Mouse (Mus musculus) MN1 (cell line): ENCODE measurements at regions not wholly inside any gene's neighbourhood (a gene's known extent, or its start where the extent isn't known, plus 50 kb on each side); places are given as distances from the start of the nearest gene placed in this dataset.
A peak's percentile ranks its signal among the peaks of the same experiment; 100 is the strongest.

Experiments used
- DNase-seq: peaks from one replicate; pipeline ENCODE4 v3.0.0-alpha.2; 2016; ENCODE audit warnings: low spot score

DNA sequence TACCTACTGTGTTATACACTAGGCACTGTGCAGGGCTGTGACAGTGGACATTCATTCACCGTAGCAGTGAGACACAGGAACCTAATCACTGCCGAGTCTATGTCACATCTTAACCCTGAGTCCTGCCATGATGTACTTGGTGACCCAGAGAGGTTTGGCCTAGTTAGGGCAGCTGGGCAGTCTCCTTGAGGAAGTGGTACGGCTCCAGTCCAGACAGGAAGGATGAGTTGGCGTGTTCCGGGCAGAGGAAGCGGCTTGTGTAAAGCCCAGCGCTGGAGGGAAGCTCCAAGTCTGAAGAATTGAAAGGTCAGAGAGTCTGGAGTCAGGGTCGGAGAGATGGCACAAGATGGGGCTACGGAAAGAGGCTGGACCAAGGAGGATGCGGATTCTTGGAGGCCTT is 99.4 kb upstream of the Smim15 start:
- DNase-seq: no peak

DNA sequence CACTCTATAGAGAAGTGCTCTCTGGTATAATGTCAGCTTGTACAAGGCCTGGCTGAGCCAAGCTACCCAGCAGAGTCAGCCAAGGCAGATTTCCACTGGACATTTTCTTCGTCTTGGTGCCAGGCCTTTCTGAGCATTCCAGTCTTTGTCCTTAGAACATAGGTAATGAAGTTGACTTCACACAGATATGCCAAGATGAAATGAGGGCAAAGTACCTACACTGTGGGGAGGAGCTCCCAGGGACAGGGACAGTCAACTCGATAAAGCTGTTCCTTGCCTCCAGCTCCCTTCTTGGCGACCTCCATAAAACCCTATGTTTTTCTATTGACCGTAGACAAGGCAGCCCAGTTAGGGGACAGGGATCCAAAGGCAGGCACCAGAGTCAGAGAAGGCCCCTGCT is 101.3 kb upstream of the Smim15 start:
- DNase-seq: no peak

DNA sequence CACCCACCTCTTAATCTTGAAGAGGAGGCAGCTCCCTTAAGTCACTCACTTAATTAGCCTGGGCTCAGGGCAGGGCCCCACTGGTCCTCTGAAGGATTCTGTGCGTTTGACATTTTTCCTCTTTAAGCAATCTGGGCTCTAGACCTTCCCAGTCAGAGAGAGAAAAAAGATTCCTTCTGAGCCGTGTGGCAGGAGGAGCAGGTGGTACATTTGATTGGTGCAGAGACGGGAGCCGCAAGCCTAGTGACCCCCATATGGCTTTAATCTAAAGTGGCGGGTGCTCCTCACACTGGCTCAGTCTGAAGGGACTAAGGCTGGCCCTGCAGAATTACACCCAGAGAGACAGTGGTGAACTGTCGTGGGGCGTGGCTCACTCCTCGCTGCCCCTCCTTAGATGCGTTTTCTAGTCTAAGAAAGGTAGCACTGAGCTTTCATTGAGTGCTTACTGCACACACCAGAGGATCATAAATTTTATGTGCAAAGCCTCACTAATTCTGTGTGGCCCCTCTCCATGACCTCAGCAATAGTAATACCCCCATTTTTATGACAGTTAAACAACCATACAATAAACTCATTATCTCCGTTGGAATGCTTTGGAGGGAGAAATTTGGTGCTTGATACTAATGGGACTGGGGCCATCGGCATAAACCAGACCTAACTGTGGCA is 101.8 kb upstream of the Smim15 start:
- no peak for DNase-seq

DNA sequence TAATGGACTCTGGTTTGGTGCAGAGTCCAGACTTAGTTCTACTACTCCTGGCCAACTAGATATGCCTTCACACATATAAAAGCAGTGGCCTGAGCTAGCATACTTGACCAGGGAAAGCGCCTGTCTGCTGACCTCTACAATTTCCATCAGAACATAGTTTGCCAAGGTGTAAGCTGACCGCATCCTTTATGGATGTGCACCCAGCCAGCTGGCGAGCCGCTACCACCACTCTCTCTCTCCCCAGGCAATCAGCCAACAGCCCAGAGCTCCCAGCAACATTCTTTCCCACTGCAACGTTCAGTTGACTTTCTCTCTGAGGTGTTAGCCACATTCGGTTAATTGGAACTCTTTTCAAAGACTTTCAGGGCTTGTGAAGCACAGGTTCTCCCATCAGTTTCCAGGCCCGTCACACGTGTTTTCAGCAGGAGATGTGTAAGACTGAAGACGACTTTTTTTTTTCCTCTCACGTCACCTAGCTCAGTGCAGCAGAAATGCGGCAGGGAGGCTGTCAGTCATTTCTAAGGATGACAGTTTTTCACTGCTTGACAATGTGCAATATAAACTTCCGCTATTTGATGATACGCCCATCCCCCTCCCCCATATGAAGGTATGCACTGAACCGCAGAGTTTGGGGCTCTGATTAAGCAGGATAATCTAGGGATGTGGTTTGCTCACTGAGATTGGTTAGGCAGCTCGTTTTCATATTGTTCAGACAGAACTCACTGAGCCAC is 104.2 kb upstream of the Smim15 start:
- DNase-seq: no peak

DNA sequence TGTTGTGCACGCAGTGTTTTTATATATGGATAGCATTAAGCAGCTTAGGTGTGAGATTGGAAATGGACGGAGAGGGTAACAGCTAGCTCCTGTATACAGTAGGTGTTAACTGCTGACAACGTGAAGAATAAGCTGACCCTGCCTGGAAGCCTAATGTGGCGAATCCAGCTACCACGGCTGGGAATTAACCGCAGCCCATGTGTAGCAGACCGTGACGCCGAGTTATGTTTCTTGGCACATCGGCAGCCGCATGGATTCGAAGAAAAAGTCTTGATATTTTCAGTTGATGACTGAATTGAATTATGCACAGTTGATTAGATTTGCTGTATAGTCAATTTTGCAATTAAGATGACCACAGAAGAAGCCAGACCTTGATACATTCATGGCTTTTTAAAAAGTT is 108.6 kb upstream of the Smim15 start:
- DNase-seq: peak; percentile 15

GRCm38 (mm10) chr13:107934691-107935090 is 109.6 kb upstream of the Smim15 start:
- no peak for DNase-seq

- DNase-seq: no peak
Measured at GRCm38 (mm10) chr13:107933598-107934571, 110.4 kb upstream of the Smim15 start.

- DNase-seq: no peak
Measured at GRCm38 (mm10) chr13:107932423-107933032, 111.7 kb upstream of the Smim15 start.

DNA sequence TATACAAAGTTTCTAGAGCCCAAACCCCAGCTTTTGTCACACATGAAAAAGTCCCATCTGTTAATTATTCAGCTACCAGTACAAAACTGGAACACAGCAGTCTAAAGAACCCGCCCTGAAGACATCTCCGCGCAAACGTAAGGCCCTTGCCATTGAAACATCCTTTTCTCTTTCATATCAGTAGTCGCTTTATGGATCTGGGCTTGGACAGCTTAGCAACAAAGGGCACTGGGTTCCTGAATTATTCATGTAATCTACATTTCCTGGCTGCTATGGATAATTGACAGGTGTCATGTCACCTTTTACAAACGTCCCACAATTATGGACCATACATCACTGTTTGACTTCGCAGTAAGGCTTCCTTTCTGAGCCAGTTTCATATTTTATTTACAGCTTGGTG is 113.0 kb upstream of the Smim15 start:
- DNase-seq: no peak

- DNase-seq: no peak
Measured at GRCm38 (mm10) chr13:107927499-107928215, 116.6 kb upstream of the Smim15 start.

- no peak for DNase-seq
Measured at GRCm38 (mm10) chr13:107925470-107925869, 118.8 kb upstream of the Smim15 start.

DNA sequence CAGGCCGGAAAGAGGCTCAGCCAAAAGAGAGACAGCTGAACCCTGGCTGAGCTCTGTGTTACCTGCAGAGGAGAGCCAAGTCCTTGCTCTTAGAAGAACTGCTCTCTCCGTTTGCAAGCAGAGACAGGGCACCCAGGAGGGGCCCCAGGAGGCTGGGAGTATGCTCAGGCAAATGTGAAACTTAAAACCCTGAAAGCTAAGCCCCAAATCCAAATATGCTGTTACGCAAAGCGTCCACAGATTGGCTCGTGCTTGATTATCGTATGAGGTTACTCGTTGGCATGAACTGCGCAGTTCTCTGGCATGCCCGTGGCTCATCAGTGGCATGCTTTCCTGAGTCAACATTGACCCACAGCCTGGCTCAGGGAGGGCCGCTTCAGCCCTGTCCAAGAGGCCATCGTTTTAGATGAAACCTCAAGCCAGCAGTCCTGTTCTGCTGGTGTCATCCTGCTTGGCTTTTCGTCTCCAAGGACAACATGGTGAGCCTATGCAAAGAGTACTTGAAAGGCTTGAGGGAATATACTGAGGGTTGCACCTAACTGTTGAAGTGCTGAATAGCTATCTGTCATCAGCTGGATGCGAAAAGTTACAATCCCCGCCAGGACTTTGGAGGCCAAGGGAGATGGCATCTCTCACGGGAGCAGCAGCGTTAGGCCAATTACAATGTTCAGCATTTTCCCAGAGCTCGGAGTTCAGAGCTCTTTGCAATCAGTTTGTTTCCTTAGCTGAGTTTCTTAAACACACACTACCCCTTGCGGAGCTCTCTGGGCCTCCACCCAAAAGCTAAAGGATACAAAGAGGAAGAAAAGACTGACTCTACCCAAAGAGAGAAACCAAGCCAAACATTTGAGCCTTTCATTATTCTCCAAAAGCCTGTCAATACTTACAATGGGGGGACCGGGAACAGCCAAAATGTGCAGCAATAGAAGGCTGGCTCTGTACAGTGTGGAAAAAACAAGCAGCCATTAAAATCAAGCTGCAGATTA is 120.8 kb upstream of the Smim15 start:
- no peak for DNase-seq

DNA sequence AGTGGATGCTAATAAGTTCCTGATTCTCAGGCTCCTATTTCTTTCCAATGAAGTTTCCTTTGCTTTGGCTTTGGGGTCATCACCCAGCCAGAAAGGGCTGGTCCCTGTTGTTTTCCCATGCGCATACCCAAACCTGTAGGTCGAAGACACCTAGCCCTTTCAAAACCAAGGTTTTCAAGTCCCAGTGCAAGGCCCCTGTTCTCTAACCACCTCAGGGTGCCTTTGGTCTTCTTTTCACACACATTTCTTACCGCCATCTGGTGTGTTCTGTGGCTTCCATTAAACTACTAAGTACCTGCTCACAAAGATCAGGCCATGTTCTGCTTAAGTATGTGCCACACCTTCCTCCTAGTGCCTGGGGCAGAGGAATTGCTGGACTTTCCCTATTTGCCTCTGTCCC is 124.8 kb upstream of the Smim15 start:
- no peak for DNase-seq

DNA sequence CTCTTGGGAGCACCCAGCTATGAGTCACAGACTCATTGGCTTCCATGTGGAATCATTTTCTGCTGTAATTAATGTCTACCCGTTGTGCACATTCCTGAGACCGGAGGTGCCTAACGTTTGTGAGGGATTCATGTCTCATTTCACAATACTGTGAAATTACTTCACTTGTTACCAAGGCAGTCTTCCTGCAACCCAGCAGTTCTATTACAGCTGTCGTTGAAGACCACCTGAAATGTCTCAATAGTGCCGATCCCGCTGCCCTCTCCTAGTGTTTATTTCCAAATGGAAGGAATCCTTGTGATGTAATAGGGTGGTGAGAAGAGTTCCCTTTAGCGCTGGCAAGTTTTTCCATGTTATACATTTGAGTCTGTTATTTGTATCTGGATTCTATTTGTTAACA is 125.8 kb upstream of the Smim15 start:
- no peak for DNase-seq

DNA sequence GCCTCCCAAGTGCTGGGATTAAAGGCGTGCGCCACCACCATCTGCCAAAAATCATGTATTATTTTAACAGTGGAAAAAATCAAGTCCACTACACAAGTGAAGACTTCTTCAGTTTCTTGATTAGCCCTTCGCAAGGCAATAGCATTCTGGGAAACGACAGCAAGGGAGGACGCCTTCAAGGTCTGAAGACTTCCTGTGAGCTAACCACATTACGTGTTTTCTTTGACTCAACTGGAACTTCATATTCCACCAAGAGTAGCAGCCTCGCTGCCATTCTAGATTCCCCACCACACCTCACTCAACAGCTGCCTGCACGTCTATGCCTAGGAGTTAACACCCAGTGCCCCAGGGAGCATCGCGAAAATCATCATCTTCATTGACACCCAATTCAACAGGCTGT is 126.2 kb upstream of the Smim15 start:
- DNase-seq: no peak

GRCm38 (mm10) chr13:107917564-107917963 is 126.7 kb upstream of the Smim15 start:
- no peak for DNase-seq

GRCm38 (mm10) chr13:107910125-107910524 is 134.1 kb upstream of the Smim15 start:
- no peak for DNase-seq

DNA sequence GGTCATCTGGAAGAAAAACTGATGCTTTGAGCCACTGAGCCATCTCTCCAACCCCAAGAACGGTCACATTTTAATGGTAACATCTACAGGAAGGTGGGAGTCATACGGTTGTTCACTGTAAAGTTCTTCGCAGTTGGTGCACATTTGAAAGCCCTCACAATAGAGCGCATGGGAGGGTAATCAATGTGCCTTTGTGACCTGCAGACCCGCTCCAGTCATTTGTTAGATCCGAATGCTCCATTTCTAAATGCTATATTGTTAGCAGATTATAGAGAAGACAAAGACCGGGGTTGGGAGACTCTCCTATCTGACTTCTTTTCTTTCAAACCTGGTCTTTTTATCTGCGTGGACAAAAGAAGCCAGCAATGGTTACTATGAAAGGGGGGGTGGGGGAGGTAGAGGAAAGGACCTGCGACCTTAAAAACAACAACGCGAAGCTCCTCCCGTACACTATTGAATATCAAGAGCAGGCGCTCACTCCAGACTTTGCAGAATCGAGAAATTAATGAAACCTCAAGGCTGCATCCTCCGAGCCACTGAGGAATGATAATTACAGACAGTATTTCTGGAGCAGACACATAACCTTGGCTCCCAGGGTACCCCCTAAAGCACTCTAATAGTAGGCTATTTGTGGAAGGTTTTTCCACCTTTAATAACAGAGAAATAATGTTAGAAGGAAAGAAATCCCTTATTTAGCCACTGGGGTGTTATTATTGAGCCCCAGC is 134.7 kb upstream of the Smim15 start:
- no peak for DNase-seq

GRCm38 (mm10) chr13:107907966-107908365 is 136.3 kb upstream of the Smim15 start:
- DNase-seq: no peak

- no peak for DNase-seq
Measured at GRCm38 (mm10) chr13:107904851-107905250, 139.4 kb upstream of the Smim15 start.
